Mouse (Mus musculus) olfactory bulb, adult 2 months (tissue): ENCODE data around the gene Ifna16.

Source experiments
- CTCF ChIP-seq: fragments of 200-500 bp; IDR thresholded peaks from 2 replicates; pipeline ENCODE4 v1.5.1; 2012; ENCODE audit warnings: low read depth, mild to moderate bottlenecking, low read length, moderate library complexity; ENCODE audit not compliant: insufficient read depth
- POLR2A ChIP-seq: fragments of 200-500 bp; IDR thresholded peaks from 2 replicates; pipeline ENCODE4 v1.6.1; 2012; ENCODE audit warnings: mild to moderate bottlenecking, low read depth, low read length, moderate library complexity; ENCODE audit not compliant: insufficient read depth

GRCm38 (mm10) chr4:88721791-88722721, 45.3 kb upstream of the Ifna16 start, which contains the start of the genes Gm26566 and Klhl9:
- TF ChIP-seq CTCF (no peak), POLR2A (peak; percentile 93)
